Mouse (Mus musculus) naive thymus-derived CD4-positive, alpha-beta T cell, adult 2 months (primary cell): Measurements from ENCODE around the gene Dap3.
A peak's percentile ranks its signal among the peaks of the same experiment; 100 is the strongest.
"Not testable (repeated sequence)": the region's sequence is repeated elsewhere in the genome, so short reads cannot be mapped to it uniquely, and the experiment has no call there.

ENCODE experiments used
- DNase-seq: peaks from one replicate; pipeline ENCODE4 v3.0.0-alpha.2; 2011; ENCODE audit warnings: low read depth

Dap3 gene

GRCm38 (mm10) chr3:88913511-88914383 lies 37.2 kb downstream of the Dap3 start, which contains the start of gene Msto1:
Msto1 (minus strand) TSS chr3:88913999.
- DNase-seq: peak; percentile 94

DNA sequence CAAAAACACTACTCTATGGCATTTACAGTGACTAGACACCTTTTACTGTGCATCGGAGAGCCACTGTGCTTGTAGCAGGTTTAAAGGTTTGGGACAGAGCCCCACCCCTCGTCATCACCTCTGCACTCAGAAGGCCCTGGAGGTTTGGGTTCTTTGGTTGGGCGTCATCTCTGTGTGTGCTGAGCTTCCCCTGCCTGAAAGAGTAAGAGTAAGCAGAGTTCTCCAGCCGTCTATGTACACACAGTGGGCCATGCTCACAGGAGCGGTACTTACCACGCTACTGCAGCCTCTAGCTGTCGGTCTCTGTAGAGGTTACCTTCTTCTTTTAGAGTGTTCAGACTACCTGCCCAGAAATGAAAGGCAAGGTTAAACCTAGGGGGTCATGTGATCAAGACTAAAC lies 38.4 kb downstream of the Dap3 start:
- DNase-seq: no peak

- no peak for DNase-seq
Measured at GRCm38 (mm10) chr3:88906393-88907159, 44.4 kb downstream of the Dap3 start.

- DNase-seq: no peak
Measured at GRCm38 (mm10) chr3:88905741-88906140, 45.2 kb downstream of the Dap3 start.

DNA sequence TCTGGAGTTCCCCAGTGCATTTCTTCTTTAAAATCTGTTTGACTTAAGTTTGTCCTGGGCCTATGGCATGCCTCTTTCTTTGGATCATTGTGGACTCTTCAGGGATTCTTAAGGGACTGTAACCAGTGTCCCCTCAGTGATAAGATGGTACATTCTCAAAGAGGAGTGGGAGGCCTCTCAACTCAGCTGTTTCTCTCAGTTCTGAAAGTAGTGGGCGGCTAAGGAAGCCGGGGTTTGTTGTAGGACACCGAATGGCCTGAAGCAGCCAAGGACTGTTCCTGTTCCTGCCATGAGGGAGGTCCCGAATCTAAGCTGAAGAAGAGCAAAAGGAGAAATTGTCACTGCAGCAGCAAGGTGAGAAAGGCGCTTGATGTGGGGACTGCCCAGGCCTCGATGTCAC lies 45.8 kb downstream of the Dap3 start:
- no peak for DNase-seq

GRCm38 (mm10) chr3:88904803-88905202 lies 46.2 kb downstream of the Dap3 start:
- no peak for DNase-seq

DNA sequence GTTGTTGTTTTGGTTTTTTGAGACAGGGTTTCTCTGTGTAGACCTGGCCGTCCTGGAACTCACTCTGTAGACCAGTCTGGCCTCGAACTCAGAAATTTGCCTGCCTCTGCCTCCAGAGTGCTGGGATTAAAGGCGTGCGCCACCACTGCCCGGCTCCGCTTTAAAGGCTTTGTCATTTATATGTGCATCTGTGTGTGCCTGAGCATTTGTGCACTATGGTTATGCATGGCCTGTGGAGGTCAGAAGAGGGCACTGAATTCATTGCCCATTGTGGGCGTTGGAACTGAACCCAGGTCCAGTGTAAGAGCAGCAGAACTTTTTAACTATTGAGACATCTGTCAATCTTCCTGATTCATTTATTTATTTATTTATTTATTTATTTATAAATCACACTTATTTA lies 58.0 kb downstream of the Dap3 start:
- not testable (repeated sequence) for DNase-seq

GRCm38 (mm10) chr3:88882536-88882935 lies 68.4 kb downstream of the Dap3 start:
- DNase-seq: not testable (repeated sequence)
